Mouse (Mus musculus) thymus, postnatal 0 days (tissue): ENCODE data around the gene Cpeb4. TPM values are rescaled to one million over a fixed set of nuclear protein-coding genes. Genes with fewer than 3 reads are reported as not detected.
A peak's percentile ranks its signal among the peaks of the same experiment; 100 is the strongest.

Experiments
- DNase-seq: peaks from one replicate; pipeline ENCODE4 v3.0.0-alpha.2; 2015; ENCODE audit warnings: low spot score
- polyA plus RNA-seq: library from polyadenylated mRNA; unstranded; fragments of >200 nt; fragmentation: Nextera tagmentation; extraction: Ambion mirVana; gene quantifications from 2 replicates; pipeline ENCODE4 v1.2.1, GENCODE M21; 2015

The Cpeb4 gene
- polyA plus RNA-seq, 1 experiment from 2014 or later: 4.9 TPM

DNA sequence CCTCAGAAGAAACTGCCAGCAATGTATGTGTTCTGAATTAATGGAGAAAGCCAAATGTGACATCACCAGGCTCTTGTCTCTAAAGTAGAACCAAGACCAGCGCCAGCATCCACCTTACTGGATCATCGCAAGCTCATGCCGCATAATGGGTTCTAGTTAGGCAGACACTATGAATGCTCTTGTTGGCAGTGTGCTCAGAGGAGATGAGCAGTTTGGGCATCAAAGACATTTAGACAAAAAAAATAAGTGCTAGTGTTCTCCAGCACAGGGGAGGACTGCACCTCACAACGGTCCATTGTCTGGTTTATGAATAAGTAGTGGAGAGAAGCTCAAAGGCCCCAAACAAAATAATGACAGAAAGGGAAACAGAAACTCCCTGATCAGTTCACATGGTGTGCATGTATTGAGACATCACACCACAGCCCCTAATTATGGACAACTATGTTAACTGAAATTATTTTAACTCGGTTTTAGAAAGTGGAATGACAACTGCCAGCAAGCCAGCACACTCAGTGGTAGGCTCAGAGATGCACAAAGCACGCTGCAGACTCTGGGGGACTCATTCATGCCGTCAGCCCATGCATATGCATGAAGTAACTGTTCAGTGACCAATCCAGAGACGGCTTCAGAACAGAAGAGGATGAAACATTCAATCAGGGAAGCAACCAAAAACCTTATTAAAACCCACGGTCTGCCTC lies 25.1 kb upstream of the Cpeb4 start:
- no peak for DNase-seq

DNA sequence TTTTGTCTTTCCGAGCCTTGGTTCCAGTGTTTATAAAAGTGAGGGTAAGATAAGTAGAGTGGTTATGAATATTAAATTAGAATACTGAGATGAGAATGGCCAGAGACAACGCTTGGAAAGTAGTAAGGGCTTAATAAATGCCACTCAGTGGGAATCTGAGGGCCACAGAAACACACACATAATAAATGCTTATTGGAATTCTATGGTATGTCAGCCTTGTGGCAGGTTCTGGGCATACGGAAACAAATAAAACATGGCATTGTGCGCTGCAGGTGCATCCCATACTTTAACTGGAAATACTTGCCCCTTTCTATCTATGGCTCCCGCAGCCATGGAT lies 24.6 kb upstream of the Cpeb4 start:
- no peak for DNase-seq

- no peak for DNase-seq
These were observed 23.3 kb upstream of the Cpeb4 start for GRCm38 (mm10) chr11:31848725-31849124.

DNA sequence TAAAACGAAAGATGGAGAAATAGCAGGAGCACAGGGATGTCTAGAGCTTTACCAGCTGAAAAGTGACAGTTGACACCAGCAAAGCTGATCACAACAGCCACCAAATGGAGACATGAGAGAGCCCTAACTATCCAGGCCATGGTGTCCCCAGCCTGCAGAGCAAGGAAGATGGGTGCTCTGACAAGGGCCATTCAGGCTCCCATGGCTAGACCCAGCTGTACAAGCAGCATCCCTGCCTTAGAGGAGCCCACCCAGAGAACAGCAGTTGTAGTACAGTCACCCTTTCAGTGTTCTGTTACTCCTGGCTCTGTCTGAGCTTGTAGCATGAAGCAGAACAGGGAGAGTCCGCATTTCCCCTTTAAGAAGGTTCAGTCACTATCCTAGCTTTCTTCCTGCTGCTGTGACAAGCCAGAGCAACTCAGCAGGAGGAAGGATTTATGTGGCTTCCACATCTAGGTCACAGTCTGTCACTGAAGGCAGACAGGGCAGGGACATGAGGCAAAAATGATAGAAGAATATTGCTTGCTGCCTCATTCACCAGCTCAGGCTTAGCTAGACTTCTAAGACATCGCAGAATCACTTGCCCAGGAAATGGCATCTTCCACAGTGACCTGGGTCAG lies 21.7 kb upstream of the Cpeb4 start:
- DNase-seq: no peak

- no peak for DNase-seq
These were observed 21.0 kb upstream of the Cpeb4 start for GRCm38 (mm10) chr11:31850995-31851394.

DNA sequence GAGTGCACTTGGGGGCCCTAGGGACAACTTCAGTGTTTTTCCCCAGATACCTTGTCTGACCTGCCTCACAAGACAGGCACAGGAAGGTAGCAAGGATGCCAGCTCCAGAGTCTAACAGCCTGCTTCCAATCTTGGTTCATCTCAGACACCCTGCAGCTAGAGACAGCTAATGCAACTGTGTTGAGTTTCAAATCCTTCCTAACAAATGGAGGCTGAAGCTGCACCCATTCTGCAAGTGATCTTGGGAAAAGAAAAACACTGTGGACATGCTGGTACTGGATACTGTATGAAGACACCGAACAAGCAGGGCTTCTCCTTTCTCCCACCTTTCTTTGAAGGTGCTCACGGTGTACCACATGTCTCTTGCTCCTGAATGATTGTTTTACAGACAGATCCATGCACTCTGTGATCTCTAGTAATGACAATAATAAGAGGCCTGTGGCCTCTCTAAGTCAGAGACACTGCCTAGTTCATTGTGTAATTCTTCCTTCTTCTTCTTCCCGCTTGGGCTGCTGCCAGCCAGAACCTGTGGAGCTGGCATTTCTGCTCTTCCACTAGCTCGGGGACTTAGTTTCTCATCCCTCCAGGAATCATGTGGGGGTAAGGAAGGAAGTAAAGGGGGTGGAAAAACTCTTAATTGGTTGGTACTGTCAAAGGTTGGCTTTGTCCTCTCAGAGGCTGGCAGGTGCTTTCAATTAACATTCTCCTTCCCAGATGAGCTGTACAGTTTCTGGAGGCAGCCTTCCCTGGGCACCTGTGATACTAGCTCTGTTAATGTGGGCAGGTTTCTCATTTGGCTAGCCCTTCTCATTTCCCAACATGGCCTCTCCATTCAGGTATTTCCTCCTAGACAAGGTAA lies 20.1 kb upstream of the Cpeb4 start:
- no peak for DNase-seq

- DNase-seq: no peak
These were observed 17.1 kb upstream of the Cpeb4 start for GRCm38 (mm10) chr11:31854955-31855354.

- DNase-seq: no peak
These were observed 14.5 kb upstream of the Cpeb4 start for GRCm38 (mm10) chr11:31857479-31857878.

GRCm38 (mm10) chr11:31861149-31861890 lies 10.7 kb upstream of the Cpeb4 start:
- DNase-seq: no peak

DNA sequence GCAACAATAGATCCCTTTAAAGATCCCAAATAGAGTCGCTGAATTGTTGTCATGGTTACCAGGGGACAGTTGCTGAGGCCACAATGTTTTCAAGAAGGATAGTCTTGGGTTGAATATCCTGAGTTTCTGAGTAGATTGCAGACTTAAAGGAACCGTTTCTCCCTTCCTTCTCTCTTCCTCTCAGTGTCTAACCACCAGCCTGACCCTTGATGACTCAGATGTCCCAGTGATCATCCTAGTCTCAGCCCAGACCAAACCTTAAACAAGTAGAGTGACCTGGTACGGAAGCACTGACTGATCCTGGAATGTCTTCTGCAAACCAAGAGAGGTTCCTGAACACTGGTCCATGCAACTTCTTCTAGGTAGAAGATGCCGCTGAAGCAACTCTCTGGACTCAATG lies 4.0 kb upstream of the Cpeb4 start:
- no peak for DNase-seq

DNA sequence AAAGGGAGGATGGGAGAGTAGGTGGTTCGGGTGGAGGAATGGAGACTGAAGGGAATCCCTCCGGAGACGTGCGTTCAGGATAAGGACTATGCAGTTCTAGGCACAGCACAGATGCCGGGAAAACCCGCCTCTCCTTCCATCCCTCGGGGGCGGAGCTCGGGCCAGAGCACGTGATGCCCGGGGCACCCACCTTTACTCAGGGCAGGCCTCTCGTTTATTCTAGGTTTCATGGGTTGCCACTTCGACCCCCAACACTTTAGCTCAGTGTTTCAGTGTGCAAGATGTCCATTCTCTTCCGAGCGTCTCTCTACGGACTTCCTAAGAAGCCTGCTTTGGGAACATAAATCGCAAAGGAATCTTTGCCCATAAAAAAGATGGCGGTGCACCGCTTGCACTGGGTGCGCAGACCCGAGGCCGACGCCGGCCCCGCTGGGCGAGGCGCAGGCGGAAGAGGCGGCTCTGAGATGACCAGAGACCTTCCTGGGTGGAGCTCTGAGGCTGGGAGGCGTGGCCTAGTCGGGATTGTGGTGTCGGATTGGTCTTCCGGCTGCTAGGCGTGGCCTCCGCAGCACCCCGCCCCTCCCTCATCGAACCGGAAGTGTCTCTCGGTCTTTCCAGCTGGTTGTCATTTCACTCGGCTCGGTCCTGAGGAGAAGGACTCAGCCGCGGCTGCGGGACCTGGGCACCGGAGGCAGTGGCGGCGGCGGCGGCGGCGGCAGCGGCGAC lies 1.6 kb upstream of the Cpeb4 start:
- peak; percentile 100 for DNase-seq

DNA sequence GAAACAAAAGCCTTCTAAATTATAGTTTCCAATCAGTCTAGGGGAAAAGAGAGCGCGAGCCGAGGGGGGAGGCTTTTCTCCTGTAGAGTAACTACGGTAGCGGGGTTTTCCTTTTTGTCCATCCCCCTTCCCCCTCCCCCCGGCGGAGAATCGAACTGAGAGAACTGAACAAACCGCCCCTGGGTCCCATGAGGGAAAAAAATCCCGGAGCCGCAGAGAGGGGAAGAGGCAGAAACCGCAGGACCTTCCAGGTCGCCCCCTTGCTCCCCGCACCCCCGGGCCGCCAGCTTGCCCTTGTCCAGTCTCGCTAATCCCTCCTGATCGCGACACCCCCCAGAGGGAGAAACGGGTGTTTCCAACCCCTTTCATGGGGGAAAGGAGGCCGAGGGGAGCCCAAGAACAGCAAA lies 873 bp upstream of the Cpeb4 start:
- DNase-seq: peak; percentile 46

GRCm38 (mm10) chr11:31872546-31873261 lies 693 bp downstream of the Cpeb4 start:
- DNase-seq: no peak

DNA sequence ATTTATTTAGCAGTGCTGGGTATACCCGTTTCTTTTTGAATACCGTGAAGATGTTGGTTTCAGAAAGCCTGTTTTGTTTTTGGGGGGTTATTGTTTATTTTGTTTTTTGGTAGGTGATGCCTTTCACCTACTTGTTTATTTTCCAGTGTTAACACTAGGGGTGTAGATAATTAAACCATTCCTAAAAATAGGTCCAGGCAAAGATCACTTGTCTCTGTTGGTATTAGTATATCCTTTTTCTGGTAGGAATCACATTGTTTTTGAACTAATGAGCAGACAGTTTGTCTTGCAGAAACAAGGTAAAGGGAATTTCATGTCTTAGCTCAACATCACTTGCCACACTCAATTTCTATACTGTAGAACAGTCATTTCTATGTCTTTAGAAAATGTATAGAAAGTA lies 2.1 kb downstream of the Cpeb4 start:
- no peak for DNase-seq

DNA sequence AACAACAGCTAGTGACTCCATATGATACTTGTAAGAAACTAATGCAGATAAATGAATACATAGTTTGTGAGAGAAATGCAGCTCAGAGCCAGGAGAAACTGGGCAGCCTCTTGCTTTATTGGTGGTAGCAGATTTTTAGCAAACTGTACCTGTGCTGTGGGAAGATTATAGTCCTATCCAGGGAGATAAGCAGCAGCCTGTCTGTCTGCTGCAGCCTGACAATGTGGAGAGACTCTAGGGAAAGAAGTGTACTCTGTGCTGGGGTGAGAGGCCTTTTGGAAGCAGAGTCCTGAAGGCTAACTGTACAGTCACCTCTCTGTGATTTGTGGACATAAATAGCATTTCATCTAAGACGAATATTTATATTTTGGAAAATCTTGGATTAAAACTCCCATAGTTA lies 11.7 kb downstream of the Cpeb4 start:
- DNase-seq: no peak

- DNase-seq: no peak
These were observed 13.8 kb downstream of the Cpeb4 start for GRCm38 (mm10) chr11:31885765-31886164.

DNA sequence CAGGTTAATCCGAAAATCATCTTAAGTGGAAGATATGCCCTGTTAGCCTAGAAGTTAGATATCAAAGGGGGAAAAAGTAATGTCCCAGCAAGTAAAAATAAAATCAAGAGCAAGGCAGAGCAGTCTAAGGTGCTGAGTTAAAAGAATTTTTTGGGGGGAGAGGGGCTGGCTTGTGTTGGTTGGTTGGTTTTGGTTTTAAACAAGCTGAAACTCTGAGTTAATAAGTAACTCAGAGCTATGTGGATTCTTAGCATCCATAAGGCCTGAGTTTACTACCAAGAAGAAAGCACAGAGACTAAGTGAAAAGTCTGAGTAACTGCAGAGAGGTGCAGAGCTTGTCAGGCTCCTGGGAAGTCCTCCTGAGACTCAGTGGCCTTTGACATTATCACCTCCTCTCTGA lies 16.2 kb downstream of the Cpeb4 start:
- no peak for DNase-seq

- peak; percentile 59 for DNase-seq
These were observed 20.1 kb downstream of the Cpeb4 start for GRCm38 (mm10) chr11:31892152-31892551.

DNA sequence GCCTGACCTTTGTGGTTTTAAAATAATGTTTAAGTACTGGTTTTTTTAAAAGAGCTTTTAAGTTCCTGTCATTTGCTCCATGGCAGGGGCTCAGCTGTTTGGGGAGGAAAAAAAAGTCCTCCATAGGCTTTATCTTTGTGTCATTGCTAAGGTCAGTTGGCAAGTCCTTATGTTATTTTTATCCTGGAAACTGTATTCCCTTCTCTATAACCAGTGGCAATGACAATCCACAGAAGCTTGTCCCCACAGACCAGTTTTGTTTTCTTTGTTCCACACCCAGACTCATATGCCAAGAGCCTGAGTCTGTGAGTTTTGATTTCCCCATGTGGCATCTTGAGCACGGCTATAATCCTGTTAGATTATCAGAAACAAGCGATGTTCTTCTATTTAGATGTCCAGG lies 21.6 kb downstream of the Cpeb4 start:
- no peak for DNase-seq

- no peak for DNase-seq
These were observed 24.2 kb downstream of the Cpeb4 start for GRCm38 (mm10) chr11:31896065-31896792.
